Mouse (Mus musculus): Measurements from ENCODE around the gene Mrtfb. TPM values are rescaled to one million over a fixed set of nuclear protein-coding genes. Genes with fewer than 3 reads are reported as not detected.

The Mrtfb gene
- polyA plus RNA-seq, 1 experiment: 11.9 TPM

GRCm38 (mm10) chr16:13423587-13424355 lies 167.5 kb downstream of the Mrtfb start:
- H3K27me3 ChIP-seq (ENCODE audit: control insufficient read depth, insufficient read depth, low read length): no peaks in the 10 kb centered on the region
- no peak overlapping the region for H3K27ac ChIP-seq (ENCODE audit: control insufficient read depth, insufficient read depth, low read depth, low read length)
- no peak for TF ChIP-seq POLR2A (IDR thresholded peaks at IDR 0.05; ENCODE audit: control insufficient read depth, low read depth, low read length)
- TF ChIP-seq CTCF (IDR thresholded peaks at IDR 0.05; ENCODE audit: control insufficient read depth, insufficient read depth, insufficient replicate concordance, low read depth, low read length): no peak
- no peak overlapping the region for H3K4me3 ChIP-seq (ENCODE audit: control insufficient read depth, low read depth, low read length)
- H3K4me1 ChIP-seq (ENCODE audit: control insufficient read depth, insufficient read depth, low read length): no peaks in the 10 kb centered on the region
- H3K36me3 ChIP-seq (ENCODE audit: control insufficient read depth, insufficient read depth, low read length): no peaks in the 10 kb centered on the region

- TF ChIP-seq POLR2A (IDR thresholded peaks at IDR 0.05; ENCODE audit: control insufficient read depth, low read depth, low read length) (no peak), CTCF (IDR thresholded peaks at IDR 0.05; ENCODE audit: control insufficient read depth, insufficient read depth, insufficient replicate concordance, low read depth, low read length) (no peak)
- Histone ChIP-seq H3K27me3 (ENCODE audit: control insufficient read depth, insufficient read depth, low read length) (no peaks in the 10 kb centered on the region), H3K27ac (ENCODE audit: control insufficient read depth, insufficient read depth, low read depth, low read length) (no peak overlapping the region), H3K4me1 (ENCODE audit: control insufficient read depth, insufficient read depth, low read length) (no peaks in the 10 kb centered on the region), H3K4me3 (ENCODE audit: control insufficient read depth, low read depth, low read length) (no peak overlapping the region), H3K36me3 (ENCODE audit: control insufficient read depth, insufficient read depth, low read length) (no peaks in the 10 kb centered on the region)
These were observed 169.5 kb downstream of the Mrtfb start for GRCm38 (mm10) chr16:13425804-13426203.

GRCm38 (mm10) chr16:13426831-13427589 lies 170.7 kb downstream of the Mrtfb start:
- no peak overlapping the region for H3K4me3 ChIP-seq (ENCODE audit: control insufficient read depth, low read depth, low read length)
- H3K27me3 ChIP-seq (ENCODE audit: control insufficient read depth, insufficient read depth, low read length): no peaks in the 10 kb centered on the region
- no peaks in the 10 kb centered on the region for H3K36me3 ChIP-seq (ENCODE audit: control insufficient read depth, insufficient read depth, low read length)
- TF ChIP-seq CTCF (IDR thresholded peaks at IDR 0.05; ENCODE audit: control insufficient read depth, insufficient read depth, insufficient replicate concordance, low read depth, low read length) (no peak), POLR2A (IDR thresholded peaks at IDR 0.05; ENCODE audit: control insufficient read depth, low read depth, low read length) (no peak)
- no peak overlapping the region for H3K27ac ChIP-seq (ENCODE audit: control insufficient read depth, insufficient read depth, low read depth, low read length)
- H3K4me1 ChIP-seq (ENCODE audit: control insufficient read depth, insufficient read depth, low read length): no peaks in the 10 kb centered on the region

GRCm38 (mm10) chr16:13428077-13428476 lies 171.8 kb downstream of the Mrtfb start:
- no peaks in the 10 kb centered on the region for H3K36me3 ChIP-seq (ENCODE audit: control insufficient read depth, insufficient read depth, low read length)
- H3K4me3 ChIP-seq (ENCODE audit: control insufficient read depth, low read depth, low read length): no peak overlapping the region
- TF ChIP-seq CTCF (IDR thresholded peaks at IDR 0.05; ENCODE audit: control insufficient read depth, insufficient read depth, insufficient replicate concordance, low read depth, low read length) (no peak), POLR2A (IDR thresholded peaks at IDR 0.05; ENCODE audit: control insufficient read depth, low read depth, low read length) (no peak)
- H3K4me1 ChIP-seq (ENCODE audit: control insufficient read depth, insufficient read depth, low read length): no peaks in the 10 kb centered on the region
- no peak overlapping the region for H3K27ac ChIP-seq (ENCODE audit: control insufficient read depth, insufficient read depth, low read depth, low read length)
- no peaks in the 10 kb centered on the region for H3K27me3 ChIP-seq (ENCODE audit: control insufficient read depth, insufficient read depth, low read length)

GRCm38 (mm10) chr16:13428806-13429205 lies 172.5 kb downstream of the Mrtfb start:
- Histone ChIP-seq H3K4me1 (ENCODE audit: control insufficient read depth, insufficient read depth, low read length) (no peaks in the 10 kb centered on the region), H3K36me3 (ENCODE audit: control insufficient read depth, insufficient read depth, low read length) (no peaks in the 10 kb centered on the region), H3K27ac (ENCODE audit: control insufficient read depth, insufficient read depth, low read depth, low read length) (no peak overlapping the region), H3K4me3 (ENCODE audit: control insufficient read depth, low read depth, low read length) (no peak overlapping the region), H3K27me3 (ENCODE audit: control insufficient read depth, insufficient read depth, low read length) (no peaks in the 10 kb centered on the region)
- TF ChIP-seq CTCF (IDR thresholded peaks at IDR 0.05; ENCODE audit: control insufficient read depth, insufficient read depth, insufficient replicate concordance, low read depth, low read length) (no peak), POLR2A (IDR thresholded peaks at IDR 0.05; ENCODE audit: control insufficient read depth, low read depth, low read length) (no peak)

- Histone ChIP-seq H3K4me3 (ENCODE audit: control insufficient read depth, low read depth, low read length) (no peak overlapping the region), H3K27ac (ENCODE audit: control insufficient read depth, insufficient read depth, low read depth, low read length) (no peak overlapping the region), H3K4me1 (ENCODE audit: control insufficient read depth, insufficient read depth, low read length) (no peaks in the 10 kb centered on the region), H3K27me3 (ENCODE audit: control insufficient read depth, insufficient read depth, low read length) (no peaks in the 10 kb centered on the region), H3K36me3 (ENCODE audit: control insufficient read depth, insufficient read depth, low read length) (no peaks in the 10 kb centered on the region)
- TF ChIP-seq POLR2A (IDR thresholded peaks at IDR 0.05; ENCODE audit: control insufficient read depth, low read depth, low read length) (no peak), CTCF (IDR thresholded peaks at IDR 0.05; ENCODE audit: control insufficient read depth, insufficient read depth, insufficient replicate concordance, low read depth, low read length) (no peak)
These were observed 173.8 kb downstream of the Mrtfb start for GRCm38 (mm10) chr16:13429921-13430606.

- H3K36me3 ChIP-seq (ENCODE audit: control insufficient read depth, insufficient read depth, low read length): no peaks in the 10 kb centered on the region
- H3K4me1 ChIP-seq (ENCODE audit: control insufficient read depth, insufficient read depth, low read length): no peaks in the 10 kb centered on the region
- no peak for TF ChIP-seq CTCF (IDR thresholded peaks at IDR 0.05; ENCODE audit: control insufficient read depth, insufficient read depth, insufficient replicate concordance, low read depth, low read length)
- no peak for TF ChIP-seq POLR2A (IDR thresholded peaks at IDR 0.05; ENCODE audit: control insufficient read depth, low read depth, low read length)
- no peaks in the 10 kb centered on the region for H3K27me3 ChIP-seq (ENCODE audit: control insufficient read depth, insufficient read depth, low read length)
- H3K4me3 ChIP-seq (ENCODE audit: control insufficient read depth, low read depth, low read length): no peak overlapping the region
- H3K27ac ChIP-seq (ENCODE audit: control insufficient read depth, insufficient read depth, low read depth, low read length): no peak overlapping the region
These were observed 174.7 kb downstream of the Mrtfb start for GRCm38 (mm10) chr16:13430940-13431339.
